19 mouse cellular contexts compared by ENCODE assay signal in genomic region chr8:48477371-48477935, GRCm38 (mm10).
DNase-seq lines count a peak whose midpoint lies in the region; ATAC-seq lines count a peak whose summit lies in the region.
"Had no signal": no experiment of that assay in that cellular context is flagged by ENCODE, and none has a peak within 500 bp of the region (broad histone marks: within the 10 kb centered on the region; RNA-seq: fewer than 3 reads in every experiment).

No protein-coding gene starts in this region.

- H3K4me3 ChIP-seq in heart, embryonic 10.5 days, result no peak overlapping the region
- H3K4me3 ChIP-seq in hindbrain, embryonic 12.5 days, result no peak overlapping the region
- no peak overlapping the region for H3K4me3 ChIP-seq in midbrain, embryonic 15.5 days
- H3K4me3 ChIP-seq: embryonic facial prominence, embryonic 12.5 days; heart, adult 2 months; stomach, embryonic 15.5 days had no signal

- H3K9me3 ChIP-seq in heart, embryonic 10.5 days, result no peaks in the 10 kb centered on the region
- H3K9me3 ChIP-seq in hindbrain, embryonic 12.5 days (replicated peaks), result no peaks in the 10 kb centered on the region
- no peaks in the 10 kb centered on the region for H3K9me3 ChIP-seq in midbrain, embryonic 15.5 days
- H3K9me3 ChIP-seq: embryonic facial prominence, embryonic 12.5 days; stomach, embryonic 15.5 days had no signal

- H3K4me2 ChIP-seq in hindbrain, embryonic 12.5 days (replicated peaks), result no peak overlapping the region
- H3K4me2 ChIP-seq in midbrain, embryonic 15.5 days, result no peak overlapping the region
- H3K4me2 ChIP-seq: embryonic facial prominence, embryonic 12.5 days; stomach, embryonic 15.5 days had no signal

- no peak overlapping the region for H3K27ac ChIP-seq in heart, embryonic 10.5 days
- H3K27ac ChIP-seq in hindbrain, embryonic 12.5 days, result no peak overlapping the region
- 0 out of 2 replicates have a peak overlapping the region, but pooled peaks have one; percentile 9 for H3K27ac ChIP-seq in midbrain, embryonic 15.5 days
- H3K27ac ChIP-seq: embryonic facial prominence, embryonic 12.5 days; heart, adult 2 months; liver, embryonic 14.5 days; stomach, embryonic 15.5 days had no signal

- H3K4me1 ChIP-seq in heart, embryonic 10.5 days, result peaks cover 27% of the 10 kb centered on the region
- peaks cover 13% of the 10 kb centered on the region for H3K4me1 ChIP-seq in hindbrain, embryonic 12.5 days
- peaks cover 13% of the 10 kb centered on the region for H3K4me1 ChIP-seq in midbrain, embryonic 15.5 days
- H3K4me1 ChIP-seq: stomach, embryonic 15.5 days had no signal

- H3K36me3 ChIP-seq in heart, embryonic 10.5 days, result no peaks in the 10 kb centered on the region
- H3K36me3 ChIP-seq in hindbrain, embryonic 12.5 days, result no peaks in the 10 kb centered on the region
- H3K36me3 ChIP-seq in midbrain, embryonic 15.5 days (replicated peaks), result no peaks in the 10 kb centered on the region
- H3K36me3 ChIP-seq: embryonic facial prominence, embryonic 12.5 days; stomach, embryonic 15.5 days had no signal

- peak; percentile 71 for ATAC-seq in hindbrain, embryonic 12.5 days (ENCODE audit: low FRiP score)
- ATAC-seq in midbrain, embryonic 15.5 days (replicated peaks), result peak; percentile 22; the same call in 1 of the 2 replicates

- no peaks in the 10 kb centered on the region for H3K27me3 ChIP-seq in heart, embryonic 10.5 days (ENCODE audit: insufficient read depth, poor library complexity, severe bottlenecking)
- H3K27me3 ChIP-seq in hindbrain, embryonic 12.5 days, result no peaks in the 10 kb centered on the region
- no peaks in the 10 kb centered on the region for H3K27me3 ChIP-seq in midbrain, embryonic 15.5 days (replicated peaks)
- H3K27me3 ChIP-seq: embryonic facial prominence, embryonic 12.5 days; stomach, embryonic 15.5 days had no signal

- H3K9ac ChIP-seq in hindbrain, embryonic 12.5 days, result no peak overlapping the region
- H3K9ac ChIP-seq in midbrain, embryonic 15.5 days, result no peak overlapping the region
- H3K9ac ChIP-seq: embryonic facial prominence, embryonic 12.5 days; liver, embryonic 14.5 days; stomach, embryonic 15.5 days had no signal

- WGBS in heart, embryonic 10.5 days, result 75% methylated on average over 8 of the region's 8 CpGs
- WGBS in hindbrain, embryonic 12.5 days, result 40% methylated on average over 8 of the region's 8 CpGs
- 34% methylated on average over 8 of the region's 8 CpGs for WGBS in midbrain, embryonic 15.5 days

- peak; percentile 16 for DNase-seq in heart, adult 11 months
- no peak for DNase-seq in heart, embryonic 10.5 days (ENCODE audit: low spot score)
- peak; percentile 27 for DNase-seq in R1 (ENCODE audit: low read depth, low spot score)
- no peak for DNase-seq in adrenal gland, postnatal 4 days (ENCODE audit: low spot score in 2 of 2)
- no peak for DNase-seq in heart, adult 9 months (ENCODE audit: low spot score in 2 of 2)
- no peak for DNase-seq in MN1 (ENCODE audit: low spot score)
- DNase-seq: cerebellum, adult 11 months; cerebellum, postnatal 36 days; heart, adult 2 months; heart, postnatal 14 days; kidney, adult 18-20 months; kidney, postnatal 36 days; layer of hippocampus, postnatal 36 days; left cerebral cortex, postnatal 4 days had no signal

Comparison
In these comparisons a context has a peak if more than half of its experiments do, and no peak if none do; other contexts are left out.
1. DNase-seq: peak in heart, adult 11 months (single experiment) and R1 (single experiment); none in heart, embryonic 10.5 days (single experiment), adrenal gland, postnatal 4 days (0 of 2), heart, adult 9 months (0 of 2) and MN1 (single experiment).